Mouse (Mus musculus): ENCODE measurements around the gene Lin37. TPM values are rescaled to one million over a fixed set of nuclear protein-coding genes. Genes with fewer than 3 reads are reported as not detected.

The Lin37 gene
- 10 to 100 TPM; 38.3 to 46.3 TPM for total RNA-seq (2023)

DNA sequence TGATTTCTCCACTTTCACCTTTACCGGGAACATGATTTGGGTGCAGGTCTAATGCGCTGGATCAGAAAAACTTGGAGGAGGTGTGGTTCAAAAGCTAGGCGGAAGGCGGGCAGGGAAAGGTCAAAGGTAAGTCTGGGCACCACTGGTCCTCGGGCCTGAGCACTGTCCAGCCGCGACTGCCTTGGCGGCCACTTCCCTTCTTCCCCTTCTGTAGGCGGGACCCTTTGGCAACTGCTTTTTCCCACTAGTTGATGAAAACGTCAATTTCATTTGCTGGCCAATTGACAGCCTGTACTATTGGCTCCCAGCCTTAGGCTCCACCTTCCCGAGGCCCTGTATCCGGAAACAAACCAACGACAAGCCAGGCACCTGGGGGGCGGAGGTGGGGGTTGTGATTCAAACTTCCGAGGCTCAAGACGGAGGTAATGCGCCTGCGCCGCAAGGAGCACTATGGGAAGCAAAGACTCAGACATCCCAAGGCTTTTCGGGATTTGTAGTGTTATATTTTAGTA is at the start of gene Lin37:
TSS of gene Lin37 (minus strand) at position 396 of the 512 bp plus-strand sequence.

DNA sequence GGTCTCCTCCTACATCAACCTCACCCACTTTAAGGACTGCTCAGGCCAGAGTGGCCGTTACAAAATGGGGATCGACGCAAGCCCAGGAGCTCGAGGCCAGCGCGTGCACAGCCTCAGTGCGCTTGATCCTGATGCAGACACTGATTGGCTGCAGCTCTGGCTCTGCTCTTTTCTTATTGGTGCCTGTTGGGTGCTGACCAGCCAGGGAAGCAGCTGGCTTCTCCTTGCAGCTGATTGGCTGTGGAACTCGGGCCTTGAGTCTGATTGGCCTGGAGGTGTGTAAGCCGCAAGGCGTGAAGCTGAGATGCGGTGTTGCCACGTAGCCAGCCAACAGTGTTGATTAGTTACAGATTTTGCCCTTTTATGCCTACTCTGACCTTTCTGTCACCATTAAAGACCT is 39.1 kb upstream of the Lin37 start, which contains the start of gene Zbtb32:
TSS of gene Zbtb32 (minus strand) at position 124 of the 400 bp plus-strand sequence.

DNA sequence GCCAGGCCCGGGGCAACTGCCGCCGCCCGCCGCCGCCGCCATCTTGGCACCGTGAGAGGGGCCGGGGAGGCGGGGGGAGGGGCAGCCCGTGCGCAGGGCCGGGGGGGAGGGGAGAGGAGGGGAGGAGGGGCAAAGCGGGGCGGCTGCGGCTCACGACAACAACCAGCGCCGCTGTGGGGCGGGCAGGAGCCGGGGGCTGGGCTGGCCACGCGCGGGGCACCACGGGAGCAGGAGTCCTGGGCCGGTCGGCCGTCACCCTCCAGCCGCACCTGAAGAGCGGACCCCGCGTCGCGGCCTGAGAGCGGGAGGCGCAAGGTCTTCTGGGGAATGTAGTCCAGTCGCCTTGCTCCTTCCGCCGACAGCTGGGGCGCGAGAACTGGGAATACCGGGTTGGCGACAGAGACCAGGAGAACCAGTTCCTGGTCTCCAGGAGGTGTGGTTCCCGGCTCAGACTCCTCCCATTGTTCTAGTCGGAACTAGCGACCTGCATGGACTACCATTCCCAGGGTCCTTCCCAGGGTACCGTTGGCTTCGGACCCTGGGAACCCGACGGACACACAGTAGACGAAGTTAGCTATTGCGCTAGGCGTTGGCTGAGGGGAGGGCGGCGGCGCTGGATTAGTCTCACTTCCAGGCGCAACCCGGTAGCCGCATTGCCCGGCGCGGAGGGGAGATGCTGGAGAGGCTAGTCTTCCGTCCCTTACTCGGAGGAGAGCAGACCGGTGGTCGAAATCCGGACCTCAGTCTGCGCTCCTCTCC is 29.2 kb upstream of the Lin37 start, which contains the start of gene Kmt2b:
TSS of gene Kmt2b (minus strand) at position 51 of the 759 bp plus-strand sequence.

DNA sequence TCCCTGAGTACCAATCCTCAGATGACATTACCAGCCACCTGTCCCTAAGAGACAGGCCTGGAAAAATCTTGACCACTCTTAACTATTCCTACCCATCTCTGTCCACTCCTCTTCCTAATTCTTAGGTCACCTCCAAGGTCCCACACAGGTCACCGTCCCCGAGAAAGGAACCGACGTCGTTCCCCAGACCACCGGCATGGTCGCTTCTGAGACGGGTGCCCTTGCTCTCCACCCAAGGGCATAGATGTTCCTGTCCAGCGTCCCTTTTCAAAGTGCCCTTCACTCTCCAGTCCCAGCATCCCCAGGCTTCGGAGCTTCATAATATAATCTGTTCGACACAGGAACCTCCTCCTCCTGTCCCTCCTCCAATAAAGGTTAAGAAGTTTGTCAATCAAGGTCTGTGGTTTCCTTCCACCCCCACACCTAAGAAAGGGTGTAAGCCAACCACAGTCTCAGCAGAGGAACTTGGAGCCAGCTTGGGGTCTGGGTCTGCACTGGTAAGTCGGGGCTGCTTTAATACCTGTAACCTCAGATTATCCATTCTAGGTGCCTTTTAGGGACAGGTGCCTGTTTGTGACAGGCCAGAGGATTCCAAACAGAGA is 5.4 kb upstream of the Lin37 start, which contains the start of gene Igflr1:
TSS of gene Igflr1 (plus strand) at position 458 of the 602 bp plus-strand sequence.

DNA sequence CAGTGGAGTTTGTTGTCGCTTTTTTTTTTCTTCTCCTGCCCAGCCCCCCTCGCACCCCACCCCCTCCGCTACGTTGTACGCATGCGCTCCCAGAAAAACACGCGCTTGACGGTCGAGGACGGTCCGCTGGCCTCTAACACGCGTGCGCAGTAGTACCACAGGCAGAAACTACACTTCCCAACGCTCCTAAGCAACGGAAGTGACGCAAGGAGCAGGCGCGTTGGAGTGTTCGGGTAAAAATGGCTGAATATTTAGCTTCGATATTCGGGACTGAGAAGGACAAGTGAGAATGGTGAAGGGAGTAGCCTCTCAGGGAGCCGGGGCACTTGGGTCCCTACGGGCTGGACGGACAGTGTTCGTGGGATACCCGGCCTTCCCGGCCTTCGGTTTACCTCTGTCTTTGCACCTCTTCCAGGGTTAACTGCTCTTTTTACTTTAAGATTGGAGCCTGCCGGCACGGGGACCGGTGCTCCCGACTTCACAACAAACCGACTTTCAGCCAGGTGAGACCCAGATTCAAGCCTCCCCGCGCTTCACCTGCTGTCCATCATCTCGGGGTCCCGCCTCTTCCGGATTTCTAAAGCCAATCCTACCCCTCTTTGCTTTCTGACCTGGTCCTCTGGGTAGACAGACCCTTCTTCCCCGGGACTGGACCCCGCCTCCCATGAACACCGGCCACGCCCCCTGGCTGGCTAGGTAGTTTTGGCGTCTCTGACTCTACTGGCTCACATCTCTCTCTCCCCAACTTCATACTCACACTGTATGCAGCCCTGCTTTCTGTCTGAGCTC is 3.7 kb upstream of the Lin37 start, which contains the start of the genes U2af1l4, Gm49396 and Psenen:
TSS of gene U2af1l4 (plus strand) at position 185 of the 789 bp plus-strand sequence.
TSS of gene Gm49396 (plus strand) at position 228 of the 789 bp plus-strand sequence.
TSS of gene Psenen (minus strand) at position 511 of the 789 bp plus-strand sequence.

DNA sequence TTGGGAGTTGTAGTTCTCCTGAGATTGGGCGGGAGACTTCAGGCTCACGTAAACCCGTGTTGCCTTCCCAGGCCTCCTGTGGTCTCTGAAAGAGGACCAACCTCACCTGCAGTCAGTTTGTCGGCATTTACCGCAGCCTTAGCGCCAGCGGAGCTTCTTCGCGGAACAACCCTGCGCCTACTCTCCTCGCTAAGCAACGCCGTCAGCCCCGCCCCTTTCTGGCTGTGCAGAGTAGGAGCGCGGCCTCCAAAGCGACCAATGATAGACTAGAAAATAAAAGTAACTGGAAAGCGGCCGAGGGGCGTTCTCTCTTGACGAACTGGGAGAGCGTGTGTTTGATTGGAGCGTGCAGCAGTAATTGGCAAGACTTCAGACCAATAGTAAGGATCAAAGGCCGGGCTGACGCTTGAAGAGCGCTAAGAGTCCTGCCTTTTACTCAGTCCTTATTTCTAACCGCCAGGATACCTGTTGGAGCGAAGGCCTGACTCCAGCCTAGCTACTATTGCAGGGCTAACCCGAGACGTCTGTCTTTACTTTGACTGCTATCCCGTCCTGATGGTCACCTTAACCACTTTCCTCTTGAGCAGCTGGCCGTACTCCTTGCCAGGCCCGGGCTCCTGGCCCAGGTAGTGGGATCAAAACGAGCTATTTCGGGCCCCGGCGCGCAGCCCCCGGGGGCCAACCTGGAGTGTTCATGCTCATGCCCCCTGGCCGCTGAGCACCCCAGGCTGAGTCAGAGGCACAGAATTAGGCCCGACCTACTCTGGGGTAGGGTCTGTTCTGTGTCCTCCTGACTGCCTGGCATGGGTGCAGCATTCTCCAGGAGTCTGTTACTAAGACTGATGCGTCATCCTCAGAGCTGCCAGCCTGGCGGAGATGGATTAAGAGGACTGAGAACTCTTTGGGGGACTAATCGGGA is 7.3 kb downstream of the Lin37 start, which contains the start of the genes Hspb6 and Proser3:
TSS of gene Hspb6 (plus strand) at position 77 of the 919 bp plus-strand sequence.
TSS of gene Proser3 (minus strand) at position 198 of the 919 bp plus-strand sequence.

DNA sequence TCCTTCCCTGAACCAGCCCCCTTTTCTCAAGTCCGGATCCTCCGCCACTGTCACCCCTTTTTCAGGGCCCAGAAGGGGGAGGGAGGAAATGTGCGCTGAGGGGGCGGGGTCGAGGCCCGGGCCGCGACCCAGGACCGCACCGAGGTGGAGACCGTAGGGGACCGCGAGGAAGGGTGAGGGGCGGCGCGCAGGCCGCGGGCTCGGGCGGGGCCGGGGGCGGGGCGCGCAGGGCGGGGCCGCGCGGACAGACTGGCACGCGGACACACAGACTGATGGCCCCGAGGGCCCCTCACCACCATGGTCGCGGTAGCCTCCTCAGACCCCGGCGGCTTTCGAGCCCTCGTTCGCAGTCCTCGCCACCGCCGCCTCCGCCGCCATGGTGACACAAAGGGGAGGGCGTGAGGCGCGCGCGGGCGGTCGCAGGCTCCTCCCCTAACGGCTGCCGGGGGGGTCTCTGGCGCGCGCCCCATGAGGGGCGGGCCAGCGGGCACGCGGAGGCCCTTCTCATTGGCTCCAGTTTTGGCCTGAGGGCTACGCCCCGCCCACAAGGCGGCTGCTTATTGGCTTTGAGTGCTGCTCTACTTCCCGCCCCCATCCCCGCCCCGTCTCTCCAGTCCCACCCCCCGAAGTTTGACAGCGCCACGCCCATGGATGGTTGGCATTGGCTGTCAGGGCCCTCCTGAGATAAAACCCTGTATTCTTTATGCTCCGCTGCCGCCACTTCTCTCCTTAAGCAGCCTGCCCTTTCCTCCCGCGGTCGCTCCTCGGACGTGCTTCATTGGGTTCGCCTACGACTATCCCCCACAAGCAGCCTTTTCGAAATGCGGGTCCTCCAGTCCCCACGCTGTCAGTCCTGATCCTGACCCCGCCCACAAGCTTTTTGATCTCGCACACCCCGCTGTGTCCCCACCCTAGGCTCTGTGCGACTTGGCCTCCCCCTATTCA is 24.7 kb downstream of the Lin37 start, which contains the start of gene Arhgap33:
TSS of gene Arhgap33 (minus strand) at position 428 of the 945 bp plus-strand sequence.

Other genes with a start within 250 kb of the Lin37 start
- 1 to 10 TPM; 5.5 to 6.3 TPM for gene Syne4, start 245.0 kb downstream of the Lin37 start, total RNA-seq (2023)
- 1 to 10 TPM; 6.6 to 9.5 TPM for gene E130208F15Rik, start 238.1 kb downstream of the Lin37 start, total RNA-seq (2023)
- gene Sdhaf1, start 235.9 kb downstream of the Lin37 start, total RNA-seq (2023) = 10 to 100 TPM in 1 of 2 experiments, 1 to 10 TPM in 1; 8.8 to 11.4 TPM
- not detected for gene Lrfn3, start 197.1 kb downstream of the Lin37 start, total RNA-seq (2023)
- gene Tyrobp, start 146.1 kb downstream of the Lin37 start, total RNA-seq (2023) = 10 to 100 TPM; 10.7 to 27.3 TPM
- 100 to 1,000 TPM; 185 to 201 TPM for gene Hcst, start 140.0 kb downstream of the Lin37 start, total RNA-seq (2023)
- 10 to 100 TPM; 40.1 to 45.7 TPM for gene Nfkbid, start 138.1 kb downstream of the Lin37 start, total RNA-seq (2023)
- gene Aplp1, start 114.3 kb downstream of the Lin37 start, total RNA-seq (2023) = 1 to 10 TPM; 3.8 to 4.3 TPM
- not detected for gene Kirrel2, start 102.1 kb downstream of the Lin37 start, total RNA-seq (2023)
- not detected for gene Nphs1, start 101.5 kb downstream of the Lin37 start, total RNA-seq (2023)
- not detected for gene Prodh2, start 66.2 kb downstream of the Lin37 start, total RNA-seq (2023)
- gene Arhgap33, start 24.8 kb downstream of the Lin37 start, total RNA-seq (2023) = 1 to 10 TPM; 3.3 to 6.3 TPM
- 1 to 10 TPM; 2.0 to 2.3 TPM for gene Hspb6, start 7.7 kb downstream of the Lin37 start, total RNA-seq (2023)
- 10 to 100 TPM; 15.1 to 19.7 TPM for gene Proser3, start 7.5 kb downstream of the Lin37 start, total RNA-seq (2023)
- gene U2af1l4, start 3.5 kb upstream of the Lin37 start, total RNA-seq (2023) = 10 to 100 TPM; 74.3 to 75.7 TPM
- 10 to 100 TPM; 24.2 to 32.0 TPM for gene Gm49396, start 3.5 kb upstream of the Lin37 start, total RNA-seq (2023)
- 100 to 1,000 TPM; 127 to 151 TPM for gene Psenen, start 3.8 kb upstream of the Lin37 start, total RNA-seq (2023)
- gene Igflr1, start 5.6 kb upstream of the Lin37 start, total RNA-seq (2023) = 10 to 100 TPM; 44.6 to 51.3 TPM
- 100 to 1,000 TPM; 136 to 141 TPM for gene Kmt2b, start 28.9 kb upstream of the Lin37 start, total RNA-seq (2023)
- gene Zbtb32, start 39.1 kb upstream of the Lin37 start, total RNA-seq (2023) = 1 to 10 TPM; 3.0 to 3.5 TPM
- gene Upk1a, start 53.0 kb upstream of the Lin37 start, total RNA-seq (2023) = 1 to 10 TPM in 1 of 2 experiments, under 1 TPM in 1; 0.79 to 1.1 TPM
- 100 to 1,000 TPM; 198 to 235 TPM for gene Cox6b1, start 66.3 kb upstream of the Lin37 start, total RNA-seq (2023)
- gene Etv2, start 76.0 kb upstream of the Lin37 start, total RNA-seq (2023) = not detected
- 100 to 1,000 TPM; 103 to 113 TPM for gene Rbm42, start 90.5 kb upstream of the Lin37 start, total RNA-seq (2023)
- 10 to 100 TPM; 30.2 to 32.6 TPM for gene Haus5, start 105.2 kb upstream of the Lin37 start, total RNA-seq (2023)
- not detected for gene Pmis2, start 111.8 kb upstream of the Lin37 start, total RNA-seq (2023)
- gene 2200002J24Rik, start 139.1 kb upstream of the Lin37 start, total RNA-seq (2023) = not detected
- gene Atp4a, start 152.4 kb upstream of the Lin37 start, total RNA-seq (2023) = not detected
- gene Tmem147, start 169.7 kb upstream of the Lin37 start, total RNA-seq (2023) = 10 to 100 TPM; 45.0 to 50.3 TPM
- not detected for gene Gapdhs, start 183.8 kb upstream of the Lin37 start, total RNA-seq (2023)
- 1 to 10 TPM; 6.1 to 7.8 TPM for gene Sbsn, start 191.6 kb upstream of the Lin37 start, total RNA-seq (2023)
- gene Dmkn, start 203.9 kb upstream of the Lin37 start, total RNA-seq (2023) = not detected
- gene Krtdap, start 228.1 kb upstream of the Lin37 start, total RNA-seq (2023) = not detected

Measured in T-cell, adult 66 days (primary cell).